Mouse (Mus musculus) stomach, postnatal 0 days (tissue): ENCODE results near the gene Gpx5.

ENCODE experiments used
- CTCF ChIP-seq: IDR thresholded peaks from 2 replicates; pipeline ENCODE4 v1.5.1; 2016; ENCODE audit warnings: antibody characterized with exemption, low read depth, mild to moderate bottlenecking, moderate library complexity
- EP300 ChIP-seq: optimal IDR thresholded peaks from 2 replicates; pipeline ENCODE3; 2016; ENCODE audit warnings: antibody characterized with exemption

GRCm38 (mm10) chr13:21321890-21322494 is 29.5 kb upstream of the Gpx5 start:
- TF ChIP-seq CTCF (no peak), EP300 (no peak)
